Mouse (Mus musculus): ENCODE data around the gene Tsnaxip1. TPM values are rescaled to one million over a fixed set of nuclear protein-coding genes. Genes with fewer than 3 reads are reported as not detected.

Gene Tsnaxip1
- polyA plus RNA-seq (2014; fragmentation: Nextera tagmentation; extraction: Ambion mirVana) = 0.07 and 0.13 TPM in 2 replicates

GRCm38 (mm10) chr8:105826861-105827848 lies at the start of gene Tsnaxip1, which contains the start of gene Ranbp10:
TSS of gene Tsnaxip1 (plus strand) at chr8:105827731.
TSS of gene Ranbp10 (minus strand) at chr8:105827350.
- WGBS (ENCODE audit: insufficient replicate concordance) = under 1% methylated on average over 52 of the region's 52 CpGs
- peak within 1 kb of the TSS; percentile 93 for H3K9ac ChIP-seq (ENCODE audit: low read depth, low read length)
- H3K4me1 ChIP-seq (ENCODE audit: control insufficient read depth, insufficient read depth, low read length) = peaks cover 7% of the 10 kb centered on the region
- H3K4me3 ChIP-seq (ENCODE audit: low read depth, low read length) = peak within 1 kb of the TSS; percentile 99
- no peaks in the 10 kb centered on the region for H3K9me3 ChIP-seq (replicated peaks; ENCODE audit: control insufficient read depth, low read length)
- ATAC-seq (replicated peaks; ENCODE audit: insufficient number of reproducible peaks, low FRiP score, low TSS enrichment) = peak; percentile 97
- peak within 1 kb of the TSS; percentile 60 for H3K27ac ChIP-seq (ENCODE audit: low read depth, low read length)
- peaks cover 2% of the 10 kb centered on the region for H3K36me3 ChIP-seq (ENCODE audit: control insufficient read depth, insufficient read depth, low read length)
- no peaks in the 10 kb centered on the region for H3K27me3 ChIP-seq (ENCODE audit: control insufficient read depth, insufficient read depth, low read length)
- H3K4me2 ChIP-seq = peak within 1 kb of the TSS; percentile 90

- Histone ChIP-seq H3K9me3 (replicated peaks; ENCODE audit: control insufficient read depth, low read length) (no peaks in the 10 kb centered on the region), H3K36me3 (ENCODE audit: control insufficient read depth, insufficient read depth, low read length) (peaks cover 38% of the 10 kb centered on the region), H3K4me1 (ENCODE audit: control insufficient read depth, insufficient read depth, low read length) (no peaks in the 10 kb centered on the region), H3K27ac (ENCODE audit: low read depth, low read length) (no peak overlapping the region), H3K9ac (ENCODE audit: low read depth, low read length) (no peak overlapping the region), H3K4me2 (no peak overlapping the region), H3K27me3 (ENCODE audit: control insufficient read depth, insufficient read depth, low read length) (no peaks in the 10 kb centered on the region), H3K4me3 (ENCODE audit: low read depth, low read length) (no peak overlapping the region)
- WGBS (ENCODE audit: insufficient replicate concordance) = 64% methylated on average over 2 of the region's 2 CpGs
- ATAC-seq (replicated peaks; ENCODE audit: insufficient number of reproducible peaks, low FRiP score, low TSS enrichment) = no peak
Measured at GRCm38 (mm10) chr8:105777833-105778232, 49.7 kb upstream of the Tsnaxip1 start.

- H3K9me3 ChIP-seq (replicated peaks; ENCODE audit: control insufficient read depth, low read length) = no peaks in the 10 kb centered on the region
- no peak overlapping the region for H3K4me3 ChIP-seq (ENCODE audit: low read depth, low read length)
- H3K4me1 ChIP-seq (ENCODE audit: control insufficient read depth, insufficient read depth, low read length) = no peaks in the 10 kb centered on the region
- no peak overlapping the region for H3K4me2 ChIP-seq
- no peak overlapping the region for H3K27ac ChIP-seq (ENCODE audit: low read depth, low read length)
- H3K27me3 ChIP-seq (ENCODE audit: control insufficient read depth, insufficient read depth, low read length) = no peaks in the 10 kb centered on the region
- WGBS (ENCODE audit: insufficient replicate concordance) = 88% methylated on average over 5 of the region's 5 CpGs
- no peak for ATAC-seq (replicated peaks; ENCODE audit: insufficient number of reproducible peaks, low FRiP score, low TSS enrichment)
- peaks cover 23% of the 10 kb centered on the region for H3K36me3 ChIP-seq (ENCODE audit: control insufficient read depth, insufficient read depth, low read length)
- H3K9ac ChIP-seq (ENCODE audit: low read depth, low read length) = no peak overlapping the region
Measured at GRCm38 (mm10) chr8:105780298-105780697, 47.2 kb upstream of the Tsnaxip1 start.

GRCm38 (mm10) chr8:105788241-105788640 lies 39.3 kb upstream of the Tsnaxip1 start:
- Histone ChIP-seq H3K9ac (ENCODE audit: low read depth, low read length) (no peak overlapping the region), H3K36me3 (ENCODE audit: control insufficient read depth, insufficient read depth, low read length) (peaks cover 11% of the 10 kb centered on the region), H3K9me3 (replicated peaks; ENCODE audit: control insufficient read depth, low read length) (no peaks in the 10 kb centered on the region), H3K4me2 (no peak overlapping the region), H3K27ac (ENCODE audit: low read depth, low read length) (no peak overlapping the region), H3K4me1 (ENCODE audit: control insufficient read depth, insufficient read depth, low read length) (peaks cover 5% of the 10 kb centered on the region), H3K4me3 (ENCODE audit: low read depth, low read length) (no peak overlapping the region), H3K27me3 (ENCODE audit: control insufficient read depth, insufficient read depth, low read length) (no peaks in the 10 kb centered on the region)
- WGBS (ENCODE audit: insufficient replicate concordance) = 85% methylated on average over 2 of the region's 2 CpGs
- no peak for ATAC-seq (replicated peaks; ENCODE audit: insufficient number of reproducible peaks, low FRiP score, low TSS enrichment)

DNA sequence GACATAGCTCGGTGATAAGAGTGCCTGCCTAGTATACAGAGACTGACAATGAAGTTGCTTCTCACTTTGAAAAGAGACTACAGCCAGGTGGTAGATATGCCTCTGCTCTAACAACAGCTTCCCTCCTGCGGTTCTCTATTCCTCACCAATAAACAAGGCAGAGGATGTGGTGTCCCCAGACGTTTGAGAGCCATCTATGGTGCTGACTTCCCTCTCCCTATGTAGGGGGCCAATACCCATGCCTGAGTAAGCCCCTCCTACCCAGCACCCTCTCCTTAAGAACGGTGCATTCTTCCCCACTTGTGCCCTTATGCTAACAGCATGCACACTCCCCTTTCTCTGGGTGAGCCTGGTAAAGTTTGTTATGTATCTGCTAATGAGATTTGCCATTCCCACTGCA lies 38.6 kb upstream of the Tsnaxip1 start:
- no peak overlapping the region for H3K4me2 ChIP-seq
- WGBS (ENCODE audit: insufficient replicate concordance) = 54% methylated on average over 4 of the region's 4 CpGs
- H3K4me1 ChIP-seq (ENCODE audit: control insufficient read depth, insufficient read depth, low read length) = peaks cover 5% of the 10 kb centered on the region
- ATAC-seq (replicated peaks; ENCODE audit: insufficient number of reproducible peaks, low FRiP score, low TSS enrichment) = no peak
- H3K9ac ChIP-seq (ENCODE audit: low read depth, low read length) = no peak overlapping the region
- H3K4me3 ChIP-seq (ENCODE audit: low read depth, low read length) = no peak overlapping the region
- H3K27ac ChIP-seq (ENCODE audit: low read depth, low read length) = no peak overlapping the region
- no peaks in the 10 kb centered on the region for H3K9me3 ChIP-seq (replicated peaks; ENCODE audit: control insufficient read depth, low read length)
- peaks cover 11% of the 10 kb centered on the region for H3K36me3 ChIP-seq (ENCODE audit: control insufficient read depth, insufficient read depth, low read length)
- H3K27me3 ChIP-seq (ENCODE audit: control insufficient read depth, insufficient read depth, low read length) = no peaks in the 10 kb centered on the region

- H3K36me3 ChIP-seq (ENCODE audit: control insufficient read depth, insufficient read depth, low read length) = peaks cover 11% of the 10 kb centered on the region
- ATAC-seq (replicated peaks; ENCODE audit: insufficient number of reproducible peaks, low FRiP score, low TSS enrichment) = no peak
- no peaks in the 10 kb centered on the region for H3K9me3 ChIP-seq (replicated peaks; ENCODE audit: control insufficient read depth, low read length)
- no peak overlapping the region for H3K4me2 ChIP-seq
- no peak overlapping the region for H3K9ac ChIP-seq (ENCODE audit: low read depth, low read length)
- H3K27ac ChIP-seq (ENCODE audit: low read depth, low read length) = no peak overlapping the region
- no peak overlapping the region for H3K4me3 ChIP-seq (ENCODE audit: low read depth, low read length)
- H3K4me1 ChIP-seq (ENCODE audit: control insufficient read depth, insufficient read depth, low read length) = peaks cover 5% of the 10 kb centered on the region
- H3K27me3 ChIP-seq (ENCODE audit: control insufficient read depth, insufficient read depth, low read length) = no peaks in the 10 kb centered on the region
Measured at GRCm38 (mm10) chr8:105789626-105790025, 37.9 kb upstream of the Tsnaxip1 start.

- H3K27me3 ChIP-seq (ENCODE audit: control insufficient read depth, insufficient read depth, low read length) = no peaks in the 10 kb centered on the region
- WGBS (ENCODE audit: insufficient replicate concordance) = 97% methylated on average over 1 of the region's 1 CpGs
- no peaks in the 10 kb centered on the region for H3K9me3 ChIP-seq (replicated peaks; ENCODE audit: control insufficient read depth, low read length)
Measured at GRCm38 (mm10) chr8:105793331-105793730, 34.2 kb upstream of the Tsnaxip1 start.

GRCm38 (mm10) chr8:105794009-105794598 lies 33.4 kb upstream of the Tsnaxip1 start:
- H3K4me2 ChIP-seq = no peak overlapping the region
- no peak overlapping the region for H3K27ac ChIP-seq (ENCODE audit: low read depth, low read length)
- H3K9ac ChIP-seq (ENCODE audit: low read depth, low read length) = no peak overlapping the region
- H3K9me3 ChIP-seq (replicated peaks; ENCODE audit: control insufficient read depth, low read length) = no peaks in the 10 kb centered on the region
- H3K4me3 ChIP-seq (ENCODE audit: low read depth, low read length) = no peak overlapping the region
- 86% methylated on average over 3 of the region's 3 CpGs for WGBS (ENCODE audit: insufficient replicate concordance)
- H3K4me1 ChIP-seq (ENCODE audit: control insufficient read depth, insufficient read depth, low read length) = peaks cover 11% of the 10 kb centered on the region
- ATAC-seq (replicated peaks; ENCODE audit: insufficient number of reproducible peaks, low FRiP score, low TSS enrichment) = no peak
- H3K27me3 ChIP-seq (ENCODE audit: control insufficient read depth, insufficient read depth, low read length) = no peaks in the 10 kb centered on the region
- H3K36me3 ChIP-seq (ENCODE audit: control insufficient read depth, insufficient read depth, low read length) = 0 out of 2 replicates have a peak, but pooled peaks cover 2% of the 10 kb centered on the region

More at GRCm38 (mm10) chr8:105793331-105793730, 34.2 kb upstream of the Tsnaxip1 start:
- Histone ChIP-seq H3K4me1 (ENCODE audit: control insufficient read depth, insufficient read depth, low read length) (peaks cover 3% of the 10 kb centered on the region; the same call in 1 of the 2 replicates), H3K4me2 (no peak overlapping the region), H3K9ac (ENCODE audit: low read depth, low read length) (no peak overlapping the region), H3K4me3 (ENCODE audit: low read depth, low read length) (no peak overlapping the region), H3K27ac (ENCODE audit: low read depth, low read length) (no peak overlapping the region), H3K36me3 (ENCODE audit: control insufficient read depth, insufficient read depth, low read length) (0 out of 2 replicates have a peak, but pooled peaks cover 2% of the 10 kb centered on the region)
- ATAC-seq (replicated peaks; ENCODE audit: insufficient number of reproducible peaks, low FRiP score, low TSS enrichment) = no peak
